In the genomic region with DNA sequence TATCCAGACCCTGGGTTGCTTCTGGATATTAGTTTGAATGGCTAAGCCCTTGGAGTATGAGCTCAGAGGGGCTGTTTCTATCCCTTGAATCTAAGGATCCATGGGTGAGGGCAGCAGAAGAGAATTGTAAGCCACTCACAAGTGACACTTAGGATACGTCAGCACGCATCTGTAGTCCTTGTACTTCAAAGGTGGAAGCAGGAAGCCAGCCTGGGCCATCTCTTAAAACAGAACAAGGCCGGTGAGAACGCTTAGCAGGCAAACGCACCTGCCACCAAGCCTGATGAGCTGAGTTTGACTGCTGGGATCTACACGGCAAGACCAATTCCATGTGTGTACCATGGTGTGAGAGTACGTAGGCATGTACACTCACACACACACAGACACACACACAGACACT, we compare ENCODE assay signal across 16 mouse cellular contexts. TPM values are rescaled to one million over a fixed set of nuclear protein-coding genes. Genes with fewer than 3 reads are reported as not detected.
DNase-seq lines count a peak whose midpoint lies in the region; ATAC-seq and TF ChIP-seq lines count a peak whose summit lies in the region.
"Had no signal": no experiment of that assay in that cellular context is flagged by ENCODE, and none has a peak within 500 bp of the region (broad histone marks: within the 10 kb centered on the region; RNA-seq: fewer than 3 reads in every experiment).

No protein-coding gene starts in this region.

- 73% methylated on average over 7 of the region's 7 CpGs for WGBS in heart, embryonic 13.5 days
- WGBS in thymus, adult 2 months: 45% methylated on average over 7 of the region's 7 CpGs
- WGBS in forebrain, embryonic 15.5 days: 92% methylated on average over 7 of the region's 7 CpGs
- 85% methylated on average over 7 of the region's 7 CpGs for WGBS in stomach, postnatal 0 days

- no peak for TF ChIP-seq CTCF in thymus, adult 2 months (IDR thresholded peaks at IDR 0.05; ENCODE audit: borderline replicate concordance, control insufficient read depth, extremely low read depth, insufficient read depth, low read length, poor library complexity)
- TF ChIP-seq CTCF in stomach, postnatal 0 days (IDR thresholded peaks at IDR 0.05; ENCODE audit: low read depth): no peak

- TF ChIP-seq EP300 in stomach, postnatal 0 days (optimal IDR thresholded peaks at IDR 0.05): no peak

- no peak for DNase-seq in heart, postnatal 36 days
- peak; percentile 36 for DNase-seq in CD4-positive helper T cell, adult 2 months (ENCODE audit: low read depth, low spot score)
- DNase-seq in T-cell, adult 2 months (ENCODE audit: low spot score): peak; percentile 43
- DNase-seq in thymus, adult 2 months: peak; percentile 14
- no peak for DNase-seq in stomach, postnatal 0 days (ENCODE audit: low spot score)
- DNase-seq: lung, embryonic 14.5 days had no signal

- H3K27me3 ChIP-seq in heart, embryonic 13.5 days (replicated peaks): no peaks in the 10 kb centered on the region
- H3K27me3 ChIP-seq in thymus, adult 2 months (ENCODE audit: control insufficient read depth, insufficient read depth, low read length): no peaks in the 10 kb centered on the region
- no peaks in the 10 kb centered on the region for H3K27me3 ChIP-seq in forebrain, embryonic 15.5 days
- no peaks in the 10 kb centered on the region for H3K27me3 ChIP-seq in stomach, postnatal 0 days (ENCODE audit: control insufficient read depth, insufficient read depth, low read length)
- H3K27me3 ChIP-seq: liver, embryonic 12.5 days; neural tube, embryonic 13.5 days had no signal

- H3K9me3 ChIP-seq in heart, embryonic 13.5 days: no peaks in the 10 kb centered on the region
- H3K9me3 ChIP-seq in forebrain, embryonic 15.5 days: no peaks in the 10 kb centered on the region
- no peaks in the 10 kb centered on the region for H3K9me3 ChIP-seq in stomach, postnatal 0 days (ENCODE audit: control insufficient read depth, low read length)
- H3K9me3 ChIP-seq: forebrain, embryonic 10.5 days; G1E; liver, embryonic 12.5 days; midbrain, embryonic 10.5 days; neural tube, embryonic 13.5 days had no signal

- ATAC-seq in heart, embryonic 13.5 days (ENCODE audit: extremely low read depth, insufficient number of reproducible peaks, low FRiP score, low TSS enrichment): no peak
- no peak for ATAC-seq in forebrain, embryonic 15.5 days (replicated peaks)
- no peak for ATAC-seq in stomach, postnatal 0 days (ENCODE audit: low FRiP score, low TSS enrichment)
- ATAC-seq: hindbrain, embryonic 16.5 days; intestine, embryonic 16.5 days; liver, embryonic 12.5 days had no signal

- H3K4me2 ChIP-seq in heart, embryonic 13.5 days: no peak overlapping the region
- H3K4me2 ChIP-seq in forebrain, embryonic 15.5 days (replicated peaks): no peak overlapping the region
- no peak overlapping the region for H3K4me2 ChIP-seq in stomach, postnatal 0 days (replicated peaks; ENCODE audit: low read depth)
- H3K4me2 ChIP-seq: liver, embryonic 12.5 days; lung, embryonic 14.5 days; neural tube, embryonic 13.5 days had no signal

- no peak overlapping the region for H3K9ac ChIP-seq in heart, embryonic 13.5 days
- no peak overlapping the region for H3K9ac ChIP-seq in forebrain, embryonic 15.5 days (replicated peaks)
- H3K9ac ChIP-seq in stomach, postnatal 0 days (ENCODE audit: low read length): no peak overlapping the region
- H3K9ac ChIP-seq: liver, embryonic 12.5 days; lung, embryonic 14.5 days; neural tube, embryonic 13.5 days had no signal

- no peak overlapping the region for H3K4me3 ChIP-seq in heart, embryonic 13.5 days
- no peak overlapping the region for H3K4me3 ChIP-seq in thymus, adult 2 months (ENCODE audit: control insufficient read depth, insufficient read depth, low read length)
- H3K4me3 ChIP-seq in forebrain, embryonic 15.5 days: no peak overlapping the region
- no peak overlapping the region for H3K4me3 ChIP-seq in stomach, postnatal 0 days (ENCODE audit: low read depth, low read length)
- H3K4me3 ChIP-seq: forebrain, embryonic 10.5 days; liver, embryonic 12.5 days; midbrain, embryonic 10.5 days; neural tube, embryonic 13.5 days had no signal

- H3K4me1 ChIP-seq in heart, embryonic 13.5 days: peaks cover 51% of the 10 kb centered on the region
- peaks cover 14% of the 10 kb centered on the region for H3K4me1 ChIP-seq in thymus, adult 2 months (replicated peaks; ENCODE audit: control insufficient read depth, insufficient read depth, low read length)
- H3K4me1 ChIP-seq in forebrain, embryonic 15.5 days: no peaks in the 10 kb centered on the region
- H3K4me1 ChIP-seq in stomach, postnatal 0 days (replicated peaks; ENCODE audit: control insufficient read depth, insufficient read depth): 0 out of 2 replicates have a peak, but pooled peaks cover 2% of the 10 kb centered on the region
- H3K4me1 ChIP-seq: liver, embryonic 12.5 days had no signal

- no peak for TF ChIP-seq POLR2A in thymus, adult 2 months (IDR thresholded peaks at IDR 0.05; ENCODE audit: control insufficient read depth, extremely low read depth, insufficient read depth, low read length, poor library complexity)

- peak overlapping the region; percentile 90 for H3K27ac ChIP-seq in heart, embryonic 13.5 days (replicated peaks)
- H3K27ac ChIP-seq in thymus, adult 2 months (ENCODE audit: control insufficient read depth, insufficient read depth, low read length): no peak overlapping the region
- no peak overlapping the region for H3K27ac ChIP-seq in forebrain, embryonic 15.5 days (replicated peaks)
- no peak overlapping the region for H3K27ac ChIP-seq in stomach, postnatal 0 days (replicated peaks)
- H3K27ac ChIP-seq: forebrain, embryonic 10.5 days; liver, embryonic 12.5 days; midbrain, embryonic 10.5 days; neural tube, embryonic 13.5 days had no signal

- peaks cover 5% of the 10 kb centered on the region for H3K36me3 ChIP-seq in heart, embryonic 13.5 days
- no peaks in the 10 kb centered on the region for H3K36me3 ChIP-seq in thymus, adult 2 months (ENCODE audit: control insufficient read depth, insufficient read depth, low read length)
- no peaks in the 10 kb centered on the region for H3K36me3 ChIP-seq in forebrain, embryonic 15.5 days
- no peaks in the 10 kb centered on the region for H3K36me3 ChIP-seq in stomach, postnatal 0 days (ENCODE audit: control insufficient read depth, insufficient read depth, low read length)
- H3K36me3 ChIP-seq: forebrain, embryonic 10.5 days; G1E; liver, embryonic 12.5 days; midbrain, embryonic 10.5 days had no signal

- intact Hi-C loops in heart, postnatal 36 days (cut with DNase I): no loop called here

RNA-seq across cellular contexts. Expression of a gene that starts 3.6 kb away (rescaled TPM):
- 0.16 and 0.42 TPM in 2 replicates for polyA plus RNA-seq in heart, embryonic 13.5 days (2015; fragmentation: Nextera tagmentation; extraction: Ambion mirVana)
- 1 to 10 TPM; 1.4 to 1.6 TPM for total RNA-seq in heart, postnatal 36 days (2021)
- polyA plus RNA-seq in thymus, adult 2 months (2012; rRNA removed): 0.66 and 1.2 TPM in 2 replicates
- 0.93 and 1.0 TPM in 2 replicates for polyA plus RNA-seq in forebrain, embryonic 15.5 days (2015; fragmentation: Nextera tagmentation; extraction: Ambion mirVana)
- 2.1 and 2.6 TPM in 2 replicates for polyA plus RNA-seq in stomach, postnatal 0 days (2015; fragmentation: Nextera tagmentation; extraction: Ambion mirVana)
- total RNA-seq: G1E; hematopoietic stem cell, adult 5-6 weeks had no signal
- polyA plus RNA-seq: forebrain, embryonic 10.5 days; G1E; liver, embryonic 12.5 days; lung, embryonic 14.5 days; midbrain, embryonic 10.5 days had no signal

RNA-seq across cellular contexts. Expression of a gene that starts 19.6 kb away (rescaled TPM):
- 50.9 and 57.4 TPM in 2 replicates for polyA plus RNA-seq in heart, embryonic 13.5 days (2015; fragmentation: Nextera tagmentation; extraction: Ambion mirVana)
- 10 to 100 TPM; 10.9 to 12.3 TPM for total RNA-seq in heart, postnatal 36 days (2021)
- polyA plus RNA-seq in thymus, adult 2 months (2012; rRNA removed): 18.6 and 25.0 TPM in 2 replicates
- 250 and 269 TPM in 2 replicates for polyA plus RNA-seq in forebrain, embryonic 15.5 days (2015; fragmentation: Nextera tagmentation; extraction: Ambion mirVana)
- 26.3 and 28.0 TPM in 2 replicates for polyA plus RNA-seq in stomach, postnatal 0 days (2015; fragmentation: Nextera tagmentation; extraction: Ambion mirVana)

Comparison
In these comparisons a context has a peak if more than half of its experiments do, and no peak if none do; other contexts are left out.
1. DNase-seq: peak in CD4-positive helper T cell, adult 2 months (single experiment), T-cell, adult 2 months (single experiment) and thymus, adult 2 months (single experiment); none in heart, postnatal 36 days (0 of 2) and stomach, postnatal 0 days (single experiment).